Mouse (Mus musculus) hindbrain, embryonic 10.5 days (tissue): ENCODE results near the gene 1300017J02Rik. TPM values are rescaled to one million over a fixed set of nuclear protein-coding genes. Genes with fewer than 3 reads are reported as not detected.

Source experiments
- polyA plus RNA-seq: library from polyadenylated mRNA; unstranded; fragments of >200 nt; fragmentation: Nextera tagmentation; extraction: Ambion mirVana; gene quantifications from 2 replicates; pipeline ENCODE4 v1.2.1, GENCODE M21; 2016

1300017J02Rik gene
- polyA plus RNA-seq, 1 experiment from 2014 or later, result 3.1 TPM

Other genes with a start within 250 kb of the 1300017J02Rik start
- 17.0 and 29.0 TPM in 2 replicates for gene Rab6b, start 193.3 kb downstream of the 1300017J02Rik start, polyA plus RNA-seq
- gene Srprb, start 102.9 kb downstream of the 1300017J02Rik start, polyA plus RNA-seq, result 62.0 and 69.7 TPM in 2 replicates
- not detected in 2 replicates for gene Gm20425, start 74.8 kb downstream of the 1300017J02Rik start, polyA plus RNA-seq
- 17.2 and 27.2 TPM in 2 replicates for gene Trf, start 74.6 kb downstream of the 1300017J02Rik start, polyA plus RNA-seq
- gene Topbp1, start 133 bp upstream of the 1300017J02Rik start, polyA plus RNA-seq, result 55.9 and 81.8 TPM in 2 replicates
- 150 and 153 TPM in 2 replicates for gene Cdv3, start 60.8 kb upstream of the 1300017J02Rik start, polyA plus RNA-seq
- 0.90 and 2.5 TPM in 2 replicates for gene Bfsp2, start 175.3 kb upstream of the 1300017J02Rik start, polyA plus RNA-seq